Mouse (Mus musculus): ENCODE data around the gene Erbb4. TPM values are rescaled to one million over a fixed set of nuclear protein-coding genes. Genes with fewer than 3 reads are reported as not detected.

The Erbb4 gene
- polyA plus RNA-seq, 1 experiment from 2014 or later: not detected

- 81% methylated on average over 4 of the region's 4 CpGs for WGBS (ENCODE audit: missing documents)
- Histone ChIP-seq H3K36me3 (ENCODE audit: inconsistent target) (no peaks in the 10 kb centered on the region), H3K4me3 (ENCODE audit: inconsistent target) (no peak overlapping the region)
These were observed 1051.4 kb downstream of the Erbb4 start for GRCm38 (mm10) chr1:68056494-68056893.

DNA sequence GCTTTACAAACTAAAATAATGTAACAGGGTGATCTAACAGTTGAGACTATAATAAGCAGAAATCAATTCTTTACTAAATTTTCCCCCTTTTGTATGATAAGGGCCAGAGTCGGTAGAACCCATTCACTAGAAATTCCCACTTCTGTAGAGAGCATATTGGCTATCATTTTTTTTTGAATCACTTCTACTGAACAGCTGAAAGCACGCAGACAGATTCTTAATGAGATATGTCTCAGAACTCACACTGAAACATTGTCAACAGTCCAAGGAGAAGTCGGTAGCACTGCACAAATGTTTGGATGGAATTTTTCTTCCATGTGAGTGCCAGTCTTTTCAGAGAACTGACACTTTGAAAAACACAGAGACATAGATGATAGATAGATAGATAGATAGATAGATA is 1053.1 kb downstream of the Erbb4 start:
- Histone ChIP-seq H3K79me2 (ENCODE audit: inconsistent target) (no peaks in the 10 kb centered on the region), H3K27ac (no peak overlapping the region), H3K4me3 (ENCODE audit: inconsistent target) (no peak overlapping the region), H3K36me3 (ENCODE audit: inconsistent target) (no peaks in the 10 kb centered on the region)
- 79% methylated on average over 3 of the region's 3 CpGs for WGBS (ENCODE audit: missing documents)

More at GRCm38 (mm10) chr1:68056494-68056893, 1051.4 kb downstream of the Erbb4 start:
- H3K79me2 ChIP-seq (ENCODE audit: inconsistent target): no peaks in the 10 kb centered on the region
- H3K27ac ChIP-seq: no peak overlapping the region

DNA sequence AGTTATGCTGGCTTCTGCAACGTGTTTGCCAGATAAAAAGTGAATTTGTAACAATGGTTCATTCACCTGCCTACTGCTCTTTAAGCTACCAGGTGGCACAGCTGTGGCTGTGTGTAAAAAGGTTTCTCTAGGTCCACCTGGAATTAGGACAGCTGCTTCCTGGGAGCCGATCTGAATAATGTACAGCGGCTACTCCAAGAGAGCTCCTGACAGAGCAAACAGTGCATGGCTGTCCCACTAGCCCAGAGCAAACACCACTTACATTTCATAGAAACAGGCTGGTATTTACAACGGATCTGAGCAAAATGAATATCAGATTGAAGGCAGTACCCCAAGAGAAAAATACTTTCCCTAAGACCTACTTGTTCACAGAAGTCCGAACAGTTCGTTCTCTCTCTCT is 1058.0 kb downstream of the Erbb4 start:
- 81% methylated on average over 5 of the region's 6 CpGs for WGBS (ENCODE audit: missing documents)
- no peaks in the 10 kb centered on the region for H3K79me2 ChIP-seq (ENCODE audit: inconsistent target)
- H3K4me3 ChIP-seq (ENCODE audit: inconsistent target): no peak overlapping the region
- H3K27ac ChIP-seq: no peak overlapping the region
- H3K36me3 ChIP-seq (ENCODE audit: inconsistent target): no peaks in the 10 kb centered on the region

DNA sequence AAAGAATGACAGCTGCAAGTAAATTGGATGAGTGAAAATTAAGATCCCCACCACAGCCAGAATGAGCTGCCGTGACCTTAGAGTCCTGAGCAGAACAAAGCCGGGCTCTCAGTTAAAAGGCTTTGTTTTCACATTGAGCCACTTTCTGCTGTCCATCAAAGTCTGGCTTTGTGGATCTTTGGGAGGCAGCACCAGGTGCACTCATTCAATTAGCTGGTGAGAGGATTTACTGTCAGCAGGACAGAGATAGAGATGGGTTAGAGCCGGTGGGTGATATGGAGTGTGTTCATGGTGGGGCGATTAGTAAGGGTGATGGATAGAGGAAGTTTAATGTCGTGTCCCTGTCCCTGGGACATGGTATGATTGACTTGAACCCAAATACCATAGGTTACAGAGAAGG is 1060.7 kb downstream of the Erbb4 start:
- H3K4me3 ChIP-seq (ENCODE audit: inconsistent target): no peak overlapping the region
- H3K27ac ChIP-seq: no peak overlapping the region
- H3K79me2 ChIP-seq (ENCODE audit: inconsistent target): no peaks in the 10 kb centered on the region
- H3K36me3 ChIP-seq (ENCODE audit: inconsistent target): no peaks in the 10 kb centered on the region
- 55% methylated on average over 5 of the region's 5 CpGs for WGBS (ENCODE audit: missing documents)

DNA sequence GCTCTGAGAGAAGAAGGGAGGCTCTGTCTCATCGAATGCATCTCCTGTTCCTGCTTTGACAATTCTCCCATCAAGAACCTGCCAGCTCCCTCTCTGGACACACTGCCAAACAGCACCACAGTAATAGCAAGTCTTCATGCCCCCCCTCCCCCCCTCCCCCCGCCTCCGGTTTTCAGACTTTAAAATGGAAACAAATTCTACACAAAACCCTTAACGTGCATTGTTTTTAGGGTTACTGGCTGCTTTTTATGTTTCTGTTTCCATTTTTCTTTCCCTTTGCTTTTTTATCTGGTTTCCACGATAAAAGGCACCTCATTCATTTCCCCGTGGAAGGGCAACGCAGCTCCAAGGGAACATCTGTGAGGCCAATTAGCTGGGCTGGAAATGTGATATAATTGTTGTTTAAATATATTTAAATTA is 1061.3 kb downstream of the Erbb4 start:
- H3K36me3 ChIP-seq (ENCODE audit: inconsistent target): no peaks in the 10 kb centered on the region
- H3K27ac ChIP-seq: no peak overlapping the region
- WGBS (ENCODE audit: missing documents): 15% methylated on average over 5 of the region's 7 CpGs
- no peaks in the 10 kb centered on the region for H3K79me2 ChIP-seq (ENCODE audit: inconsistent target)
- no peak overlapping the region for H3K4me3 ChIP-seq (ENCODE audit: inconsistent target)

GRCm38 (mm10) chr1:68024086-68024940 is 1083.5 kb downstream of the Erbb4 start:
- H3K27ac ChIP-seq: no peak overlapping the region
- no peaks in the 10 kb centered on the region for H3K79me2 ChIP-seq (ENCODE audit: inconsistent target)
- no peaks in the 10 kb centered on the region for H3K36me3 ChIP-seq (ENCODE audit: inconsistent target)
- H3K4me3 ChIP-seq (ENCODE audit: inconsistent target): no peak overlapping the region

DNA sequence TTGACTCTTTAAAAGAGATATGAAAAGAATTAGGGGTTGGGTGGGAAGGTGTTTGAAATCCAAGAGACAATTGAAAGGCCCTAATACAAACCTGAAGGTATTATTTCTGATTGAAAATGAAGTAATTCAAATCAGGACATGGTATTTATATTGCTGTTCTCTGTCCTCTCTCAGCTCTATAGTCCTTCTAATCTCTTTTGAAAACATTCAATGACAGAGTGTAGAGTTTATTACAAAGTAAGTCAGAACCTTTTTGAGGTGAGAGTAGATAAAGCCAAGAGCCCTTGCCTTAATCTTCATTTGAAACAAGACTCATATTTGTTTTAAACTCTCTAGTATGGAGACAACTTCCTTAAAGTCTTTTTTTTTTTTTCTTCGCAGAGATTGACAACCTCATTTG is 1087.8 kb downstream of the Erbb4 start:
- H3K36me3 ChIP-seq (ENCODE audit: inconsistent target): no peaks in the 10 kb centered on the region
- H3K79me2 ChIP-seq (ENCODE audit: inconsistent target): no peaks in the 10 kb centered on the region
- 64% methylated on average over 1 of the region's 1 CpGs for WGBS (ENCODE audit: missing documents)
- no peak overlapping the region for H3K27ac ChIP-seq
- no peak overlapping the region for H3K4me3 ChIP-seq (ENCODE audit: inconsistent target)

- Histone ChIP-seq H3K36me3 (ENCODE audit: inconsistent target) (no peaks in the 10 kb centered on the region), H3K27ac (no peak overlapping the region), H3K4me3 (ENCODE audit: inconsistent target) (no peak overlapping the region), H3K79me2 (ENCODE audit: inconsistent target) (no peaks in the 10 kb centered on the region)
- WGBS (ENCODE audit: missing documents): 80% methylated on average over 3 of the region's 3 CpGs
These were observed 1088.2 kb downstream of the Erbb4 start for GRCm38 (mm10) chr1:68019618-68020017.
